Mouse (Mus musculus) midbrain, postnatal 0 days (tissue): ENCODE data around the gene E2f1. TPM values are rescaled to one million over a fixed set of nuclear protein-coding genes. Genes with fewer than 3 reads are reported as not detected.

Experiments
- ATAC-seq: fragments of 200-750 bp; cut with Nextera tagmentation; 2 replicates; pipeline ENCODE4 v1.8.0; 2017; ENCODE audit warnings: moderate number of reproducible peaks, mild to moderate bottlenecking, moderate TSS enrichment, moderate library complexity; ENCODE audit not compliant: low FRiP score
- DNase-seq: peaks from one replicate; pipeline ENCODE4 v3.0.0-alpha.2; 2015; ENCODE audit warnings: low spot score
- H3K27ac ChIP-seq: fragments of 300-500 bp; sonication (generic); 2 replicates; pipeline ENCODE4 v1.5.1; 2014; ENCODE audit warnings: low read depth, mild to moderate bottlenecking, low read length, mixed read lengths
- H3K27me3 ChIP-seq: fragments of 300-500 bp; sonication (generic); 2 replicates; pipeline ENCODE4 v1.6.1; 2014; ENCODE audit warnings: low read length, control low read depth, mixed read lengths; ENCODE audit not compliant: insufficient read depth
- H3K36me3 ChIP-seq: fragments of 300-500 bp; sonication (generic); 2 replicates; pipeline ENCODE4 v1.6.1; 2014; ENCODE audit warnings: low read length, control low read depth, mixed read lengths; ENCODE audit not compliant: insufficient read depth
- H3K4me1 ChIP-seq: fragments of 300-500 bp; sonication (generic); 2 replicates; pipeline ENCODE4 v1.6.1; 2014; ENCODE audit warnings: mild to moderate bottlenecking, control low read depth, antibody characterized with exemption, low read length, mixed read lengths; ENCODE audit not compliant: insufficient read depth
- H3K4me2 ChIP-seq: fragments of 300-500 bp; sonication (generic); 2 replicates; pipeline ENCODE4 v1.6.1; 2014; ENCODE audit warnings: low read depth, mild to moderate bottlenecking, low read length, mixed read lengths; ENCODE audit not compliant: poor library complexity, severe bottlenecking
- H3K4me3 ChIP-seq: fragments of 300-500 bp; sonication (generic); 2 replicates; pipeline ENCODE4 v1.5.1; 2014; ENCODE audit warnings: low read depth, mild to moderate bottlenecking, low read length, moderate library complexity
- H3K9ac ChIP-seq: fragments of 300-500 bp; sonication (generic); replicated peaks from 2 replicates; pipeline ENCODE4 v1.6.1; 2014; ENCODE audit warnings: mild to moderate bottlenecking, low read length, moderate library complexity, mixed read lengths; ENCODE audit not compliant: poor library complexity, severe bottlenecking
- H3K9me3 ChIP-seq: fragments of 300-500 bp; sonication (generic); 2 replicates; pipeline ENCODE4 v1.6.1; 2016; ENCODE audit warnings: low read length, control low read depth
- CTCF ChIP-seq: IDR thresholded peaks from 2 replicates; pipeline ENCODE4 v1.5.1; 2016; ENCODE audit warnings: antibody characterized with exemption, mild to moderate bottlenecking
- WGBS: fragments of 180-500 bp; shearing (Covaris S2); extraction: QIAGEN DNeasy Blood & Tissue Kit; methylation state at CpG from one replicate; pipeline ENCODE4 v1.1.7; 2014; 5-methylcytosine and 5-hydroxymethylcytosine counted together
- polyA plus RNA-seq: library from polyadenylated mRNA; unstranded; fragments of >200 nt; fragmentation: Nextera tagmentation; extraction: Ambion mirVana; gene quantifications from 2 replicates; pipeline ENCODE4 v1.2.1, GENCODE M21; 2015
- total RNA-seq: library from RNA; depleted of rRNA; stranded (reverse); fragments of >200 nt; gene quantifications from 2 replicates; pipeline ENCODE4 v1.2.3, GENCODE M21; 2014

E2f1 gene
- total and polyA plus RNA-seq, 2 experiments from 2014 or later, result 2.0 to 2.1 TPM

GRCm38 (mm10) chr2:154576876-154577743 is 7.4 kb upstream of the E2f1 start:
- Histone ChIP-seq H3K4me3 (no peak overlapping the region), H3K9ac (no peak overlapping the region), H3K9me3 (no peaks in the 10 kb centered on the region), H3K4me2 (no peak overlapping the region), H3K27ac (no peak overlapping the region; the same call in 1 of the 2 replicates), H3K36me3 (no peaks in the 10 kb centered on the region), H3K4me1 (peaks cover 4% of the 10 kb centered on the region; the same call in 1 of the 2 replicates), H3K27me3 (no peaks in the 10 kb centered on the region)
- no peak for ATAC-seq
- WGBS, result 23% methylated on average over 12 of the region's 12 CpGs
- no peak for TF ChIP-seq CTCF
- DNase-seq, result no peak

- Histone ChIP-seq H3K4me1 (peaks cover 5% of the 10 kb centered on the region; the same call in 1 of the 2 replicates), H3K27me3 (no peaks in the 10 kb centered on the region), H3K36me3 (no peaks in the 10 kb centered on the region), H3K4me3 (no peak overlapping the region), H3K9me3 (no peaks in the 10 kb centered on the region), H3K4me2 (no peak overlapping the region), H3K9ac (no peak overlapping the region), H3K27ac (no peak overlapping the region)
- ATAC-seq (no peak), DNase-seq (peak; percentile 62)
- WGBS, result 41% methylated on average over 7 of the region's 7 CpGs
- no peak for TF ChIP-seq CTCF
Measured at GRCm38 (mm10) chr2:154574271-154574670, 4.6 kb upstream of the E2f1 start.

- Histone ChIP-seq H3K27me3 (no peaks in the 10 kb centered on the region), H3K36me3 (no peaks in the 10 kb centered on the region), H3K9ac (no peak overlapping the region), H3K4me3 (no peak overlapping the region), H3K9me3 (no peaks in the 10 kb centered on the region), H3K4me1 (peaks cover 9% of the 10 kb centered on the region; the same call in 1 of the 2 replicates), H3K27ac (no peak overlapping the region), H3K4me2 (no peak overlapping the region)
- DNase-seq (no peak), ATAC-seq (no peak)
- TF ChIP-seq CTCF, result no peak
- WGBS, result 74% methylated on average over 3 of the region's 3 CpGs
Measured at GRCm38 (mm10) chr2:154572996-154573395, 3.3 kb upstream of the E2f1 start.

GRCm38 (mm10) chr2:154571976-154572375 is 2.3 kb upstream of the E2f1 start:
- ATAC-seq (no peak), DNase-seq (no peak)
- H3K36me3 ChIP-seq, result no peaks in the 10 kb centered on the region
- H3K4me1 ChIP-seq, result 0 out of 2 replicates have a peak, but pooled peaks cover 5% of the 10 kb centered on the region
- no peak overlapping the region for H3K27ac ChIP-seq
- H3K4me3 ChIP-seq, result no peak overlapping the region
- TF ChIP-seq CTCF, result no peak
- H3K9me3 ChIP-seq, result no peaks in the 10 kb centered on the region
- H3K4me2 ChIP-seq, result no peak overlapping the region
- no peak overlapping the region for H3K9ac ChIP-seq
- H3K27me3 ChIP-seq, result no peaks in the 10 kb centered on the region
- WGBS, result 85% methylated on average over 8 of the region's 8 CpGs

GRCm38 (mm10) chr2:154571266-154571665 is 1.6 kb upstream of the E2f1 start:
- no peak overlapping the region for H3K4me2 ChIP-seq
- H3K4me1 ChIP-seq, result 0 out of 2 replicates have a peak, but pooled peaks cover 5% of the 10 kb centered on the region
- no peak overlapping the region for H3K4me3 ChIP-seq
- no peak overlapping the region for H3K9ac ChIP-seq
- H3K9me3 ChIP-seq, result no peaks in the 10 kb centered on the region
- H3K36me3 ChIP-seq, result no peaks in the 10 kb centered on the region
- no peak for DNase-seq
- 85% methylated on average over 4 of the region's 4 CpGs for WGBS
- TF ChIP-seq CTCF, result no peak
- no peak for ATAC-seq
- H3K27me3 ChIP-seq, result no peaks in the 10 kb centered on the region
- H3K27ac ChIP-seq, result no peak overlapping the region

GRCm38 (mm10) chr2:154570666-154571065 is 974 bp upstream of the E2f1 start:
- no peaks in the 10 kb centered on the region for H3K36me3 ChIP-seq
- H3K27ac ChIP-seq, result no peak overlapping the region
- H3K9ac ChIP-seq, result no peak overlapping the region
- H3K27me3 ChIP-seq, result no peaks in the 10 kb centered on the region
- H3K9me3 ChIP-seq, result no peaks in the 10 kb centered on the region
- no peak for DNase-seq
- H3K4me2 ChIP-seq, result peak overlapping the region; percentile 99; the same call in 1 of the 2 replicates
- TF ChIP-seq CTCF, result no peak
- 0 out of 2 replicates have a peak, but pooled peaks cover 5% of the 10 kb centered on the region for H3K4me1 ChIP-seq
- no peak overlapping the region for H3K4me3 ChIP-seq
- WGBS, result 56% methylated on average over 4 of the region's 4 CpGs
- ATAC-seq, result no peak
